Mouse (Mus musculus) limb, embryonic 11.5 days (tissue): ENCODE data around the gene Kifap3. TPM values are rescaled to one million over a fixed set of nuclear protein-coding genes. Genes with fewer than 3 reads are reported as not detected.
"Not testable (repeated sequence)": the region's sequence is repeated elsewhere in the genome, so short reads cannot be mapped to it uniquely, and the experiment has no call there.

Experiments
- ATAC-seq: fragments of 200-750 bp; cut with Nextera tagmentation; 2 replicates; pipeline ENCODE4 v1.8.0; 2017; ENCODE audit warnings: low read depth; ENCODE audit not compliant: insufficient number of reproducible peaks, low FRiP score, low TSS enrichment
- DNase-seq: peaks from one replicate; pipeline ENCODE4 v3.0.0-alpha.2; 2015; ENCODE audit warnings: low spot score
- H3K27ac ChIP-seq: fragments of 300-500 bp; sonication (generic); replicated peaks from 2 replicates; pipeline ENCODE4 v1.5.1; 2014; ENCODE audit warnings: low read depth, mild to moderate bottlenecking, low read length
- H3K27me3 ChIP-seq: fragments of 300-500 bp; sonication (generic); 2 replicates; pipeline ENCODE4 v1.6.1; 2014; ENCODE audit warnings: mild to moderate bottlenecking, low read length, mixed read lengths; ENCODE audit not compliant: control insufficient read depth, insufficient read depth
- H3K36me3 ChIP-seq: fragments of 300-500 bp; sonication (generic); 2 replicates; pipeline ENCODE4 v1.6.1; 2014; ENCODE audit warnings: mild to moderate bottlenecking, low read length, moderate library complexity, mixed read lengths; ENCODE audit not compliant: control insufficient read depth, insufficient read depth
- H3K4me1 ChIP-seq: fragments of 300-500 bp; sonication (generic); 2 replicates; pipeline ENCODE4 v1.6.1; 2014; ENCODE audit warnings: low read length, mixed read lengths; ENCODE audit not compliant: control insufficient read depth, insufficient read depth
- H3K4me2 ChIP-seq: fragments of 300-500 bp; sonication (generic); 2 replicates; pipeline ENCODE4 v1.6.1; 2014; ENCODE audit warnings: low read depth, mild to moderate bottlenecking, moderate library complexity; ENCODE audit not compliant: severe bottlenecking
- H3K4me3 ChIP-seq: fragments of 300-500 bp; sonication (generic); 2 replicates; pipeline ENCODE4 v1.5.1; 2014; ENCODE audit warnings: low read depth, low read length
- H3K9ac ChIP-seq: fragments of 300-500 bp; sonication (generic); 2 replicates; pipeline ENCODE4 v1.6.1; 2014; ENCODE audit warnings: mild to moderate bottlenecking, low read length
- H3K9me3 ChIP-seq: fragments of 300-500 bp; sonication (generic); 2 replicates; pipeline ENCODE4 v1.6.1; 2016; ENCODE audit warnings: low read length; ENCODE audit not compliant: control insufficient read depth
- WGBS: fragments of 180-500 bp; shearing (Covaris S2); extraction: QIAGEN DNeasy Blood & Tissue Kit; methylation state at CpG from one replicate; pipeline ENCODE4 v1.1.7; 2014; 5-methylcytosine and 5-hydroxymethylcytosine counted together
- polyA plus RNA-seq: library from polyadenylated mRNA; unstranded; fragments of >200 nt; fragmentation: Nextera tagmentation; extraction: Ambion mirVana; gene quantifications from 2 replicates; pipeline ENCODE4 v1.2.1, GENCODE M21; 2014

Gene Kifap3
- polyA plus RNA-seq, 1 experiment from 2014 or later, result 57.1 TPM

GRCm38 (mm10) chr1:163829482-163829881, 50.1 kb downstream of the Kifap3 start:
- Histone ChIP-seq H3K4me3 (no peak overlapping the region), H3K36me3 (no peaks in the 10 kb centered on the region), H3K27ac (no peak overlapping the region), H3K27me3 (no peaks in the 10 kb centered on the region), H3K9me3 (no peaks in the 10 kb centered on the region), H3K9ac (no peak overlapping the region), H3K4me2 (no peak overlapping the region), H3K4me1 (no peaks in the 10 kb centered on the region)
- no peak for ATAC-seq
- DNase-seq, result no peak

DNA sequence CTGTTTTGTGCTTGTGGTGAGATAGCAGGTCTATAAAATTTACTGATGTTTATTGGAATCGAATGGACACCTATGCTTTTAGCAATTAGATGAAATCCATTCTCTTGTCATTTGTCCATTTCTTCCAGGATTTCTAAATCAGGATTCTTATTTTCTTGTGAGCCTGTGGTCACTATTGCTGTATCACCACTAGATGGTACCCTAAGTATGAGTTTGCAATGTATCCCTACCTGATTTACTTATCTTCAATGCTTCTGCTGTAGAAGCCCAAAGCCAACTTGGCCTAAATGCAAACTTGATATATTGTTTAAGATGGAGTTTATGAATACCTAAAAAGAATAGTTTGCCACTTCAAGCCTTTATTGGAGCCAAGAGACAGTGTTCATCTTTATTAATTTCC, 54.7 kb downstream of the Kifap3 start:
- no peak overlapping the region for H3K4me2 ChIP-seq
- no peak for ATAC-seq
- H3K9me3 ChIP-seq, result no peaks in the 10 kb centered on the region
- DNase-seq, result no peak
- H3K27ac ChIP-seq, result no peak overlapping the region
- no peak overlapping the region for H3K9ac ChIP-seq
- H3K27me3 ChIP-seq, result no peaks in the 10 kb centered on the region
- no peak overlapping the region for H3K4me3 ChIP-seq
- H3K36me3 ChIP-seq, result no peaks in the 10 kb centered on the region
- H3K4me1 ChIP-seq, result no peaks in the 10 kb centered on the region
- 50% methylated on average over 1 of the region's 1 CpGs for WGBS

- H3K4me1 ChIP-seq, result no peaks in the 10 kb centered on the region
- H3K9me3 ChIP-seq, result no peaks in the 10 kb centered on the region
- no peaks in the 10 kb centered on the region for H3K36me3 ChIP-seq
- no peak overlapping the region for H3K4me2 ChIP-seq
- H3K9ac ChIP-seq, result no peak overlapping the region
- no peak overlapping the region for H3K27ac ChIP-seq
- no peak for DNase-seq
- H3K27me3 ChIP-seq, result no peaks in the 10 kb centered on the region
- 88% methylated on average over 2 of the region's 2 CpGs for WGBS
- ATAC-seq, result no peak
- no peak overlapping the region for H3K4me3 ChIP-seq
These were observed 55.7 kb downstream of the Kifap3 start for GRCm38 (mm10) chr1:163835062-163835461.

GRCm38 (mm10) chr1:163838482-163838881, 59.1 kb downstream of the Kifap3 start:
- not testable (repeated sequence) for H3K27ac ChIP-seq, H3K4me2 ChIP-seq, H3K4me1 ChIP-seq, H3K36me3 ChIP-seq, H3K9ac ChIP-seq, DNase-seq, H3K4me3 ChIP-seq, H3K27me3 ChIP-seq, ATAC-seq, H3K9me3 ChIP-seq
- 97% methylated on average over 3 of the region's 3 CpGs for WGBS

DNA sequence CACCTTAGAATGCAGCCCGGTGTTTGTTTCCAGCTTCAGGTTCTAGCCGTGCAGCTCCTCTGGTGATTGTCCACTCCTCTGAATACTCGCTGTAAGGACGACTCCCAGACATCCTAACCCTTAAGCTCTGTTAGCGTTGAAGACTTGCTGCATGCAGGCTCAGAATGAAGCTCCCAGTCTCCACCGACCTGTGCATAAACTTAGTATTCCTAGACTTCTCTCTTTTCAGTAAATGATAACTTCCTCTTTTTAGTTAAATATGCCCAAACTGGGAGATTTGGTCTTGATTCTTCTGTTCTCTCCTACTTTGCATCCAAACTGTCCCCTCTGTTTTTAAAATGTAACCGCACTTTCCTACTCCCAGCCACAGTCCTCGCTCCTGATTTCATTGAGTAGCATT, 61.2 kb downstream of the Kifap3 start:
- no peaks in the 10 kb centered on the region for H3K9me3 ChIP-seq
- peaks cover 7% of the 10 kb centered on the region; the same call in 1 of the 2 replicates for H3K4me1 ChIP-seq
- DNase-seq (no peak), ATAC-seq (no peak)
- H3K4me2 ChIP-seq, result no peak overlapping the region
- no peak overlapping the region for H3K4me3 ChIP-seq
- no peaks in the 10 kb centered on the region for H3K27me3 ChIP-seq
- no peaks in the 10 kb centered on the region for H3K36me3 ChIP-seq
- H3K9ac ChIP-seq, result no peak overlapping the region
- 91% methylated on average over 8 of the region's 8 CpGs for WGBS
- H3K27ac ChIP-seq, result no peak overlapping the region

DNA sequence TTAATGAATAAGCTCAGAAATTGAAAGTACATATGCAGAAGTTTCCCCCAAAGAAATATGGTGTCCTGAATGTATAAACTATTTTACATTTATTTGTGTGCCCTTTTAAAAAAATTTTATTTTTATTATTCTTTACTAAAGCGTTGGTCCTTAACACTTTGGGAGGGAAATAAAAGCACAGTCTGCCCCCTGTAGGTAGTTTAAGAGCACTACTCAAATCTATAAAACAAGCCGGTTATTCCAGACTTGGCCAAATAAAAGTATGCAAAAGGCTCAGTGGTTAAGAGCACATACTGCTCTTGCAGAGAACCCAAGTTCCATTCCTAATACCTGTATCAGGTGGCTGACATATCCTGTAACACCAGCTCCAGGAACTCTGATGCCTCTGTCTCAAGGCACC, 62.9 kb downstream of the Kifap3 start:
- Histone ChIP-seq H3K27me3 (no peaks in the 10 kb centered on the region), H3K9ac (no peak overlapping the region), H3K4me3 (no peak overlapping the region), H3K4me1 (peaks cover 13% of the 10 kb centered on the region; the same call in 1 of the 2 replicates), H3K36me3 (no peaks in the 10 kb centered on the region), H3K27ac (no peak overlapping the region), H3K4me2 (no peak overlapping the region), H3K9me3 (no peaks in the 10 kb centered on the region)
- no peak for ATAC-seq
- WGBS, result 61% methylated on average over 2 of the region's 2 CpGs
- no peak for DNase-seq

DNA sequence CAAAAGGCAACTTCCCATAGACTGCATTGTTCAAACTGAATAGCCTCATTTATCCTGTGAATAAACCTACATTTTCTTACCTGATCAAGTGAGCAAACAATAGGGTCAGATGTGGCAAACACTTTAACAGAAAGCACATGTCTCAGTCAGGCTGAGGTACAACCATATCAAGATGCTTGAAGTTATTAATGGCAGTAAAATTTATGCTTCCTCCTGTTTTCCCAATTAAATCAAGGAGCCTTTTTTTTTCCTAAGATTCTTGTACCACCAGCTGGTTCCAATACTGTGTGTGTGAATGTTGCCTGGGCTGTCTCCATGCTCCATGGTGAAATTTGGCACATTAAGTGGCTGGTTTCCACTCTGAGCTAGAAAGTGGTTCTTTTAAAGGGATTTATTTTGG, 64.5 kb downstream of the Kifap3 start:
- H3K36me3 ChIP-seq, result no peaks in the 10 kb centered on the region; the same call in 1 of the 2 replicates
- no peak overlapping the region; the same call in 1 of the 2 replicates for H3K27ac ChIP-seq
- peak; percentile 56 for DNase-seq
- no peaks in the 10 kb centered on the region for H3K9me3 ChIP-seq
- no peaks in the 10 kb centered on the region for H3K27me3 ChIP-seq
- H3K4me2 ChIP-seq, result no peak overlapping the region
- peak; percentile 78 for ATAC-seq
- peaks cover 13% of the 10 kb centered on the region; the same call in 1 of the 2 replicates for H3K4me1 ChIP-seq
- no peak overlapping the region for H3K9ac ChIP-seq
- H3K4me3 ChIP-seq, result no peak overlapping the region

DNA sequence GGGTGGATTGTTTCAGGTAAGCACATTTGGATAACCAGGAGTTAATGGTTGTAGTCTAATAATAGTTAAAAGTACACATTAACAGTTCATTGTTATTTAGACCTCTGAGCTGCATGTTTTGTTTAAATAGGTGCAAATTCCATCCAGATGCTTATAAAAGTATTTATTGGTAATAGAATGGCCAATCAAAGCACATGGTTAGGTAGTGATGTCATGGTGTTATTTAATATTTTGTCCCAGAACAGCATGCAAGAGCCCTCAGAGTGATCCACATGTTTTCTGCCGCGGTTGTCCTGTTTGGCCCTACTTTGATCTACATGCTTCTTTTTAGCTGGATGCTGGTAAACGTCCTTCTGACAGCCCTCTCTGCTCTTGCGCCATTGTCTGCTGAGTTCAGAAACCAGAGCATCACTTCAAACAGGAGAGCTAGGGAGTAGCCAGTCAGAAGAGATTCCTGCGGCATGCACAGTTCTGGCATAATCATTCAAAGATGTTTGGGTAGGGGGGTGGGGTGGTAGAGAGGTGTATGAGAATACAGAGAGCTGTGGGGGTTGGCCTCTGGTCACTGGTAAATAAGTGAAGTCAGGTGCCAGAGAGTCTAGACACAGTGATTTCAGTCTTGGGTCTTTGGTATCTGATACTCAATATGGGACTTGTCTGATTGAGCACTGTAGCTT, 73.6 kb downstream of the Kifap3 start:
- Histone ChIP-seq H3K27me3 (no peaks in the 10 kb centered on the region), H3K9ac (no peak overlapping the region), H3K4me2 (peak overlapping the region; percentile 28; the same call in 1 of the 2 replicates), H3K36me3 (peaks cover 2% of the 10 kb centered on the region; the same call in 1 of the 2 replicates), H3K27ac (peak overlapping the region; percentile 74), H3K4me1 (peaks cover 12% of the 10 kb centered on the region; the same call in 1 of the 2 replicates), H3K4me3 (no peak overlapping the region), H3K9me3 (no peaks in the 10 kb centered on the region)
- DNase-seq (peak; percentile 82), ATAC-seq (peak; percentile 90)
- 7% methylated on average over 5 of the region's 5 CpGs for WGBS

DNA sequence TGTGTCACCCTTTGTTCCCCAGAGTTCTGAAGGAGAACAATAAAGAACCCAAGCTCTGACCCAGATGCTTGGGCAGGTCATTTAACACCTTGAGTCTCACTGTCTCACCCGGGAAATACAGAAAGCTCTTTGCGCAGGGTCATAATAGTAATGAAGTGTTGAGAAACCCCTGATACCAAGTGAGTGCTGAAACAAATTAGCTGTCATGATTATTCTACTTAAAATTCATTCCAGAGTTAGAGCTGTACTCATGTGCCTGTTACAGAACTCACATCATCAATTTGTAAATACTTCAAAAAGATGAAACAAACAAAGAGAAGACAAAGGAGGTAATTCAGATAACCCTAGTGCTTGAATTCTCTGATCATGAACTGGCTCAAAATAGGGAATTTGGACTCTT, 79.0 kb downstream of the Kifap3 start:
- ATAC-seq, result no peak
- WGBS, result 22% methylated on average over 2 of the region's 2 CpGs
- Histone ChIP-seq H3K4me2 (no peak overlapping the region), H3K9me3 (no peaks in the 10 kb centered on the region), H3K4me3 (no peak overlapping the region), H3K27ac (no peak overlapping the region), H3K4me1 (peaks cover 7% of the 10 kb centered on the region; the same call in 1 of the 2 replicates), H3K36me3 (no peaks in the 10 kb centered on the region; the same call in 1 of the 2 replicates), H3K27me3 (no peaks in the 10 kb centered on the region), H3K9ac (no peak overlapping the region)
- DNase-seq, result no peak
